Mouse (Mus musculus) B cell, adult 62 days (primary cell): ENCODE results near the gene Hoxd1. TPM values are rescaled to one million over a fixed set of nuclear protein-coding genes. Genes with fewer than 3 reads are reported as not detected.

Experiments used
- total RNA-seq: library from RNA; stranded (reverse); gene quantifications from 4 replicates; pipeline ENCODE4 v1.2.4, GENCODE M21; 2023

The Hoxd1 gene
- not detected in 4 replicates for total RNA-seq

DNA sequence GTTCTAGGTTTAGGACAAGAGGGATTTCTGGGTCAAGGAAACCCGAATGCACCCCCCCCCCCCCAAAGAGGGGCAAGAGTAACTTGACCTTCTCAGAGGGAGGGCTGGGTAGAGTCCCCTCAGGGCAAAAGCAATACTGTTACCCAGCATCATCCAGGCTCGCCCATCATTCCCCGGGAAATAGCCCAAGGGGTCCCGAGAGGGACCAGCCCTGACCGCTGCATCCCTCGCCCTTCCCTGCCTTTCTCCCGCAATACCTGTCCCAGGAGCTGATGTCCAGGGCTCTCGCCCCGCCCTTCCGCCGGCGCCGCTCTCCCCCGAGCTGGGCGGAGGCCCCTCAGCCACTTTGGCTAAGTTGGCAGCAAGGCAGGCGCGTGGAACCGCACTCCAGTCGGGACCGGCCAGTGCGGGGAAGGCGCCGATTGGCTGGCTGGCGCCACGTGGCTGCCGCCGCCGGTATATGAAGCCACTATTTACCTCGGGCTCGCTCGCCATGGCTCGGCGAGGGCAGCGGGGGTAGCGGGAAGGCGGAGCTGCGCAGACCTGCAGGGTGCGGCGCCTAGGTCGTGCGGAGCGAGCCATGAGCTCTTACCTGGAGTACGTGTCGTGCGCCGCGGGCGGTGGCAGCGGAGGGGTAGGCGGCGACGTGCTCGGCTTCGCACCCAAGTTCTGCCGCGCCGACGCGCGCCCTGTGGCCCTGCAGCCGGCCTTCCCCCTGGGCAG, at the start of gene Hoxd1:
Gene Hoxd1 (plus strand): TSS at position 459 of the 723 bp plus-strand sequence.

DNA sequence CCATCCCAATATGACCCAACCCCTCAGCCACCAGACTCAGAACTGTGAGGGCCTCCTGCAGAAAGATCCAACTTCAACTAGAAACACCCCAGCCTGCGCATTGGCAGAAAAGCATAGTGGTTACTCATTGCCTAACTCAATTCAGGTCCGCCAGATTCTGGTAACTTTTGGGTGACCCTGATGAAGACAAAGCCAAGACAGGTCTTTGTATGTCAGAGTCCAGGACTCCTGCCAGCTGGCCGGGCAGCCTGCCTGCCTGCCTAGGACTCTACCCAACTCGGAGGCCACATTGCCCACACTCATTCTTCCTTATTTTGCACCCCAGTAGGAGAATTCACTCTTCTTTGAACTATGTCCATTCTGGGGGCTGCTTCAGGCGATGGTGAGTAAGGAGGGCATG, 36.2 kb upstream of the Hoxd1 start, which contains the start of gene Gm28230:
Gene Gm28230 (plus strand): TSS at position 178 of the 400 bp plus-strand sequence.

Other genes starting within 250 kb of the Hoxd1 start
- 29.2 to 37.0 TPM (median 30.4 TPM) in 4 replicates for gene Lnpk, start 183.5 kb upstream of the Hoxd1 start, total RNA-seq
- not detected in 4 replicates for gene Evx2, start 103.4 kb upstream of the Hoxd1 start, total RNA-seq
- not detected in 4 replicates for gene Hoxd13, start 94.7 kb upstream of the Hoxd1 start, total RNA-seq
- gene Hoxd12, start 88.0 kb upstream of the Hoxd1 start, total RNA-seq = not detected in 4 replicates
- not detected in 4 replicates for gene Hoxd11, start 83.4 kb upstream of the Hoxd1 start, total RNA-seq
- gene Hoxd10, start 71.1 kb upstream of the Hoxd1 start, total RNA-seq = not detected in 4 replicates
- gene Hoxd9, start 65.3 kb upstream of the Hoxd1 start, total RNA-seq = not detected in 4 replicates
- gene Hoxd8, start 58.4 kb upstream of the Hoxd1 start, total RNA-seq = not detected in 4 replicates
- gene Hoxd3, start 51.1 kb upstream of the Hoxd1 start, total RNA-seq = not detected in 4 replicates
- gene Hoxd4, start 51.1 kb upstream of the Hoxd1 start, total RNA-seq = not detected in 4 replicates
- gene Gm28230, start 36.3 kb upstream of the Hoxd1 start, total RNA-seq = not detected in 4 replicates
- gene Mtx2, start 62.8 kb downstream of the Hoxd1 start, total RNA-seq = 18.7 to 26.4 TPM (median 21.4 TPM) in 4 replicates